ENCODE assay signal across 22 mouse cellular contexts in genomic region chr2:154367510-154367909, GRCm38 (mm10). TPM values are rescaled to one million over a fixed set of nuclear protein-coding genes. Genes with fewer than 3 reads are reported as not detected.
DNase-seq lines count a peak whose midpoint lies in the region; ATAC-seq and TF ChIP-seq lines count a peak whose summit lies in the region.
"Had no signal": no experiment of that assay in that cellular context is flagged by ENCODE, and none has a peak within 500 bp of the region (broad histone marks: within the 10 kb centered on the region; RNA-seq: fewer than 3 reads in every experiment).

No protein-coding gene starts in this region.

- TF ChIP-seq POLR2A in cerebellum, adult 2 months (IDR thresholded peaks at IDR 0.05; ENCODE audit: borderline replicate concordance, insufficient read depth, low read length) = no peak

- no peak overlapping the region for H3K4me3 ChIP-seq in layer of hippocampus, adult 2 months
- H3K4me3 ChIP-seq in cerebellum, adult 2 months (replicated peaks; ENCODE audit: insufficient read depth, low read depth, low read length) = no peak overlapping the region

- peak; percentile 88 for ATAC-seq in frontal cortex, adult (ENCODE audit: low TSS enrichment)
- ATAC-seq: activated CD4-positive, CD25-positive, alpha-beta regulatory T cell, adult 4 months; CD4-positive, CD25-positive, alpha-beta regulatory T cell, adult 4 months; Patski had no signal

- no peaks in the 10 kb centered on the region for H3K27me3 ChIP-seq in cerebellum, adult 2 months (ENCODE audit: control insufficient read depth, insufficient read depth, low read length)
- H3K27me3 ChIP-seq: CH12.LX, Patski had no signal

- no peak for TF ChIP-seq CTCF in layer of hippocampus, adult 2 months (conservative IDR thresholded peaks at IDR 0.05)
- TF ChIP-seq CTCF in cerebellum, adult 2 months (IDR thresholded peaks at IDR 0.05; ENCODE audit: borderline replicate concordance, insufficient read depth, low read depth, low read length) = no peak

- no peak overlapping the region for H3K27ac ChIP-seq in layer of hippocampus, adult 2 months
- H3K27ac ChIP-seq in cerebellum, adult 2 months (ENCODE audit: insufficient read depth, low read length) = no peak overlapping the region

- 88% methylated on average over 1 of the region's 1 CpGs for WGBS in cerebellum, adult 2 months

- no peak for DNase-seq in frontal cortex, postnatal 10 days (ENCODE audit: low spot score in 2 of 2)
- peak; percentile 79 for DNase-seq in brain, adult 2 months (ENCODE audit: low read depth, low spot score)
- DNase-seq in telencephalon, adult 2 months (ENCODE audit: low read depth, low spot score) = peak; percentile 69
- DNase-seq in layer of hippocampus, adult 2 months (ENCODE audit: low spot score in 2 of 2) = no peak
- DNase-seq in cerebellum, adult 2 months = no peak
- DNase-seq: adrenal gland, adult 2 months; adrenal gland, adult 8-10 months; adrenal gland, postnatal 10 days; adrenal gland, postnatal 14 days; adrenal gland, postnatal 25 days; adrenal gland, postnatal 36 days; B cell, adult 2 months; cerebellum, adult 11 months; cerebellum, adult 11-12 months; cerebellum, adult 18-20 months; cerebellum, adult 8-10 months had no signal

- no peaks in the 10 kb centered on the region for H3K4me1 ChIP-seq in cerebellum, adult 2 months (ENCODE audit: control insufficient read depth, insufficient read depth, low read length)

RNA-seq across cellular contexts. Expression of gene Cdk5rap1, which starts 5.3 kb away (rescaled TPM):
- total RNA-seq in layer of hippocampus, adult 2 months (2021) = 10 to 100 TPM; 15.3 to 18.3 TPM
- polyA plus RNA-seq in cerebellum, adult 2 months (2012; rRNA removed) = 19.2 and 21.7 TPM in 2 replicates

RNA-seq across cellular contexts. Expression of gene Snta1, which starts 40.4 kb away (rescaled TPM):
- 10 to 100 TPM; 46.2 to 46.9 TPM for total RNA-seq in layer of hippocampus, adult 2 months (2021)
- polyA plus RNA-seq in cerebellum, adult 2 months (2012; rRNA removed) = 33.7 and 35.7 TPM in 2 replicates
- total RNA-seq: CH12.LX, G1E had no signal
- polyA plus RNA-seq: activated CD4-positive, CD25-positive, alpha-beta regulatory T cell, adult 4 months; CD4-positive, CD25-positive, alpha-beta regulatory T cell, adult 4 months; G1E had no signal

Comparison
In these comparisons a context has a peak if more than half of its experiments do, and no peak if none do; other contexts are left out.
1. DNase-seq: peak in brain, adult 2 months (single experiment) and telencephalon, adult 2 months (single experiment); none in frontal cortex, postnatal 10 days (0 of 2), layer of hippocampus, adult 2 months (0 of 2) and cerebellum, adult 2 months (0 of 2).